Comparison of ENCODE assay signal across 26 mouse cellular contexts in the genomic region with DNA sequence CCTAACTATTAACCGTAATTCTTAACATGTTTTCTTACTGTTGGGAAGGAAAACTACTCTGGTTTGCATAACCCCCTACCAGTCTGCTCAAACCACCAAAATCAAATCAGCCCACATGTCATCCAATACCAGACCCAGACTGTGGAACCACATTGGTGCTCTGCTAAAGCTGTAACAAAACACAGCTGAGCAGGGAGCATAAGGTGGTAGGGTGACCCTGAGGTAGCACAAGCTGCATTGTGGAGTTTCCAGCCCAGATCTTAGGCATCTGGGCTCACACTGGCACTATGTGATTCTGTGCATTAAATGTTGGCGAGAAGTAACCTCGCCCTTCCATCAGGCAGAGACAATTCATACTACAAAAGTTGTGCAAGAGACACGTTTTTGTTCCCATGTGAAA. TPM values are rescaled to one million over a fixed set of nuclear protein-coding genes. Genes with fewer than 3 reads are reported as not detected.
DNase-seq lines count a peak whose midpoint lies in the region; ATAC-seq and TF ChIP-seq lines count a peak whose summit lies in the region.
"Had no signal": no experiment of that assay in that cellular context is flagged by ENCODE, and none has a peak within 500 bp of the region (broad histone marks: within the 10 kb centered on the region; RNA-seq: fewer than 3 reads in every experiment).

No protein-coding gene starts in this region.

- H3K27ac ChIP-seq in intestine, embryonic 14.5 days (ENCODE audit: low read depth) = no peak overlapping the region
- H3K27ac ChIP-seq in intestine, postnatal 0 days (ENCODE audit: low read depth, low read length) = no peak overlapping the region
- H3K27ac ChIP-seq in limb, embryonic 12.5 days = 0 out of 2 replicates have a peak overlapping the region, but pooled peaks have one; percentile 12
- no peak overlapping the region for H3K27ac ChIP-seq in forebrain, embryonic 13.5 days
- H3K27ac ChIP-seq: forebrain, embryonic 12.5 days; heart, embryonic 15.5 days; hindbrain, embryonic 10.5 days; midbrain, embryonic 13.5 days; neural tube, embryonic 15.5 days had no signal

- WGBS in intestine, embryonic 14.5 days = 62% methylated on average over 4 of the region's 4 CpGs
- WGBS in intestine, postnatal 0 days = 46% methylated on average over 4 of the region's 4 CpGs
- 44% methylated on average over 4 of the region's 4 CpGs for WGBS in limb, embryonic 12.5 days
- WGBS in forebrain, embryonic 13.5 days = 83% methylated on average over 4 of the region's 4 CpGs

- peaks cover 11% of the 10 kb centered on the region; the same call in 1 of the 2 replicates for H3K4me1 ChIP-seq in intestine, embryonic 14.5 days (replicated peaks; ENCODE audit: control insufficient read depth, insufficient read depth, low read length)
- H3K4me1 ChIP-seq in intestine, postnatal 0 days (replicated peaks; ENCODE audit: control insufficient read depth, insufficient read depth, low read length) = peaks cover 9% of the 10 kb centered on the region; the same call in 1 of the 2 replicates
- H3K4me1 ChIP-seq in limb, embryonic 12.5 days (replicated peaks) = peaks cover 23% of the 10 kb centered on the region
- H3K4me1 ChIP-seq in forebrain, embryonic 13.5 days = no peaks in the 10 kb centered on the region

- no peaks in the 10 kb centered on the region for H3K36me3 ChIP-seq in intestine, embryonic 14.5 days (ENCODE audit: control insufficient read depth, insufficient read depth, low read length)
- no peaks in the 10 kb centered on the region for H3K36me3 ChIP-seq in intestine, postnatal 0 days (ENCODE audit: control insufficient read depth, insufficient read depth)
- no peaks in the 10 kb centered on the region for H3K36me3 ChIP-seq in limb, embryonic 12.5 days
- H3K36me3 ChIP-seq in forebrain, embryonic 13.5 days (ENCODE audit: poor library complexity, severe bottlenecking) = no peaks in the 10 kb centered on the region
- H3K36me3 ChIP-seq: forebrain, embryonic 12.5 days; G1E; heart, embryonic 15.5 days; hindbrain, embryonic 10.5 days; midbrain, embryonic 13.5 days; neural tube, embryonic 15.5 days had no signal

- DNase-seq in intestine, embryonic 14.5 days (ENCODE audit: low spot score) = peak; percentile 60
- DNase-seq in embryo, embryonic 11 days = peak; percentile 34
- peak; percentile 14 for DNase-seq in fibroblast of lung, adult 2 months (ENCODE audit: low read depth)
- DNase-seq in left cerebral cortex, postnatal 25 days (ENCODE audit: low spot score in 2 of 2) = no peak
- DNase-seq: adrenal gland, postnatal 10 days; cerebellum, postnatal 14 days; gastrocnemius, postnatal 25 days; liver, postnatal 0 days; lung, postnatal 10 days; right cerebral cortex, postnatal 14 days; spleen, adult 18-20 months; thymus, adult 18-20 months; thymus, postnatal 4 days had no signal

- H3K4me3 ChIP-seq in intestine, embryonic 14.5 days (ENCODE audit: low read depth, low read length) = no peak overlapping the region
- no peak overlapping the region for H3K4me3 ChIP-seq in intestine, postnatal 0 days (ENCODE audit: low read depth, low read length)
- H3K4me3 ChIP-seq in limb, embryonic 12.5 days (replicated peaks) = no peak overlapping the region
- no peak overlapping the region for H3K4me3 ChIP-seq in forebrain, embryonic 13.5 days
- H3K4me3 ChIP-seq: forebrain, embryonic 12.5 days; heart, embryonic 15.5 days; hindbrain, embryonic 10.5 days; midbrain, embryonic 13.5 days; neural tube, embryonic 15.5 days had no signal

- no peak for TF ChIP-seq CTCF in intestine, postnatal 0 days (IDR thresholded peaks at IDR 0.05; ENCODE audit: low read depth)

- intact Hi-C loops in left cerebral cortex, postnatal 25 days (cut with DNase I) = no loop called here

- H3K9me3 ChIP-seq in intestine, embryonic 14.5 days (ENCODE audit: control insufficient read depth, low read length) = no peaks in the 10 kb centered on the region
- no peaks in the 10 kb centered on the region for H3K9me3 ChIP-seq in intestine, postnatal 0 days (ENCODE audit: control insufficient read depth)
- H3K9me3 ChIP-seq in limb, embryonic 12.5 days = no peaks in the 10 kb centered on the region
- no peaks in the 10 kb centered on the region for H3K9me3 ChIP-seq in forebrain, embryonic 13.5 days (replicated peaks)
- H3K9me3 ChIP-seq: forebrain, embryonic 12.5 days; heart, embryonic 15.5 days; hindbrain, embryonic 10.5 days; midbrain, embryonic 13.5 days; neural tube, embryonic 15.5 days had no signal

- no peak overlapping the region for H3K9ac ChIP-seq in intestine, embryonic 14.5 days (ENCODE audit: low read length)
- H3K9ac ChIP-seq in intestine, postnatal 0 days (ENCODE audit: low read depth, low read length) = no peak overlapping the region
- H3K9ac ChIP-seq in limb, embryonic 12.5 days (replicated peaks) = no peak overlapping the region
- no peak overlapping the region for H3K9ac ChIP-seq in forebrain, embryonic 13.5 days
- H3K9ac ChIP-seq: forebrain, embryonic 12.5 days; heart, embryonic 15.5 days; liver, postnatal 0 days; midbrain, embryonic 13.5 days; neural tube, embryonic 15.5 days had no signal

- H3K27me3 ChIP-seq in intestine, embryonic 14.5 days (replicated peaks; ENCODE audit: control insufficient read depth, insufficient read depth, low read length) = no peaks in the 10 kb centered on the region
- H3K27me3 ChIP-seq in intestine, postnatal 0 days (replicated peaks; ENCODE audit: control insufficient read depth, insufficient read depth, low read length) = peaks cover 15% of the 10 kb centered on the region
- no peaks in the 10 kb centered on the region for H3K27me3 ChIP-seq in limb, embryonic 12.5 days
- no peaks in the 10 kb centered on the region for H3K27me3 ChIP-seq in forebrain, embryonic 13.5 days
- H3K27me3 ChIP-seq: forebrain, embryonic 12.5 days; heart, embryonic 15.5 days; midbrain, embryonic 13.5 days; neural tube, embryonic 15.5 days had no signal

- no peak overlapping the region for H3K4me2 ChIP-seq in intestine, embryonic 14.5 days (ENCODE audit: low read length)
- no peak overlapping the region for H3K4me2 ChIP-seq in intestine, postnatal 0 days (replicated peaks; ENCODE audit: low read depth)
- peak overlapping the region; percentile 47 for H3K4me2 ChIP-seq in limb, embryonic 12.5 days
- H3K4me2 ChIP-seq in forebrain, embryonic 13.5 days = no peak overlapping the region
- H3K4me2 ChIP-seq: forebrain, embryonic 12.5 days; midbrain, embryonic 13.5 days; neural tube, embryonic 15.5 days had no signal

- ATAC-seq in intestine, embryonic 14.5 days (replicated peaks; ENCODE audit: low FRiP score, low TSS enrichment, low read depth) = peak; percentile 72
- ATAC-seq in intestine, postnatal 0 days = no peak
- ATAC-seq in limb, embryonic 12.5 days (ENCODE audit: insufficient number of reproducible peaks, insufficient read depth, low FRiP score, low TSS enrichment, low read depth) = no peak
- no peak for ATAC-seq in cerebellum, adult (ENCODE audit: insufficient number of reproducible peaks, low FRiP score, low TSS enrichment)
- ATAC-seq in forebrain, embryonic 13.5 days = no peak
- ATAC-seq: activated CD4-positive, CD25-positive, alpha-beta regulatory T cell, adult 4 months; inflammation-experienced regulatory T-cells, adult 6 months; liver, postnatal 0 days; midbrain, embryonic 13.5 days had no signal

RNA-seq across cellular contexts. Expression of a gene that starts 1.1 kb away (rescaled TPM):
- polyA plus RNA-seq in intestine, embryonic 14.5 days (2014; fragmentation: Nextera tagmentation; extraction: Ambion mirVana) = 6.5 and 7.8 TPM in 2 replicates
- polyA plus RNA-seq in intestine, postnatal 0 days (2015; fragmentation: Nextera tagmentation; extraction: Ambion mirVana) = 1.5 and 1.9 TPM in 2 replicates
- polyA plus RNA-seq in limb, embryonic 12.5 days (2016; fragmentation: Nextera tagmentation; extraction: Ambion mirVana) = 3.9 and 4.7 TPM in 2 replicates
- total RNA-seq in left cerebral cortex, postnatal 25 days (2021) = 10 to 100 TPM; 54.9 to 66.3 TPM
- polyA plus RNA-seq in forebrain, embryonic 13.5 days (2015; fragmentation: Nextera tagmentation; extraction: Ambion mirVana) = 10.6 and 11.6 TPM in 2 replicates
- total RNA-seq: megakaryocyte progenitor cell, adult 5-6 weeks had no signal
- polyA plus RNA-seq: G1E; inflammation-experienced regulatory T-cells, adult 6 months; liver, postnatal 0 days had no signal

Comparison
In these comparisons a context has a peak if more than half of its experiments do, and no peak if none do; other contexts are left out.
1. DNase-seq: peak in intestine, embryonic 14.5 days (single experiment), embryo, embryonic 11 days (single experiment) and fibroblast of lung, adult 2 months (single experiment); none in left cerebral cortex, postnatal 25 days (0 of 2).